Mouse (Mus musculus) naive thymus-derived CD4-positive, alpha-beta T cell, adult 2 months (primary cell): ENCODE results near the gene Lamtor2.

Experiments
- DNase-seq: peaks from one replicate; pipeline ENCODE4 v3.0.0-alpha.2; 2011; ENCODE audit warnings: low read depth

The Lamtor2 gene

GRCm38 (mm10) chr3:88541622-88542401 lies 11.1 kb downstream of the Lamtor2 start:
- no peak for DNase-seq

- no peak for DNase-seq
These were observed 12.8 kb downstream of the Lamtor2 start for GRCm38 (mm10) chr3:88540085-88540484.

GRCm38 (mm10) chr3:88539397-88539796 lies 13.5 kb downstream of the Lamtor2 start:
- DNase-seq = no peak

GRCm38 (mm10) chr3:88538271-88539145 lies 14.4 kb downstream of the Lamtor2 start:
- DNase-seq = no peak

- no peak for DNase-seq
These were observed 15.7 kb downstream of the Lamtor2 start for GRCm38 (mm10) chr3:88537146-88537545.

- DNase-seq = no peak
These were observed 16.6 kb downstream of the Lamtor2 start for GRCm38 (mm10) chr3:88536103-88536930.

- DNase-seq = no peak
These were observed 17.3 kb downstream of the Lamtor2 start for GRCm38 (mm10) chr3:88535527-88535926.

- no peak for DNase-seq
These were observed 17.9 kb downstream of the Lamtor2 start for GRCm38 (mm10) chr3:88535005-88535404.

- no peak for DNase-seq
These were observed 19.2 kb downstream of the Lamtor2 start for GRCm38 (mm10) chr3:88533706-88534105.

- DNase-seq = no peak
These were observed 20.0 kb downstream of the Lamtor2 start for GRCm38 (mm10) chr3:88532689-88533511.

- no peak for DNase-seq
These were observed 20.6 kb downstream of the Lamtor2 start, which contains the start of gene Mex3a for GRCm38 (mm10) chr3:88532299-88532674. Gene Mex3a (plus strand): TSS chr3:88532395.

GRCm38 (mm10) chr3:88531348-88532298 lies 21.3 kb downstream of the Lamtor2 start:
- DNase-seq = peak; percentile 82

GRCm38 (mm10) chr3:88530082-88530864 lies 22.6 kb downstream of the Lamtor2 start:
- DNase-seq = no peak

- DNase-seq = no peak
These were observed 23.5 kb downstream of the Lamtor2 start for GRCm38 (mm10) chr3:88529204-88530000.

GRCm38 (mm10) chr3:88528646-88529045 lies 24.2 kb downstream of the Lamtor2 start:
- no peak for DNase-seq

GRCm38 (mm10) chr3:88527565-88527964 lies 25.3 kb downstream of the Lamtor2 start:
- DNase-seq = no peak

- DNase-seq = peak; percentile 92
These were observed 26.4 kb downstream of the Lamtor2 start for GRCm38 (mm10) chr3:88526157-88527131.
